Mouse (Mus musculus) liver, postnatal 0 days (tissue): ENCODE measurements around the gene N4bp2. TPM values are rescaled to one million over a fixed set of nuclear protein-coding genes. Genes with fewer than 3 reads are reported as not detected.

Experiments
- ATAC-seq: fragments of 200-750 bp; cut with Nextera tagmentation; 2 replicates; pipeline ENCODE4 v1.8.0; 2017; ENCODE audit warnings: mild to moderate bottlenecking, moderate library complexity
- DNase-seq: peaks from one replicate; pipeline ENCODE4 v3.0.0-alpha.2; 2016
- H3K27ac ChIP-seq: fragments of 300-500 bp; sonication (generic); 2 replicates; pipeline ENCODE4 v1.5.1; 2014; ENCODE audit warnings: antibody characterized with exemption, moderate library complexity, mild to moderate bottlenecking, low read depth
- H3K27me3 ChIP-seq: fragments of 300-500 bp; sonication (generic); 2 replicates; pipeline ENCODE4 v1.6.1; 2014; ENCODE audit warnings: low read length, control low read depth, mixed read lengths; ENCODE audit not compliant: insufficient read depth
- H3K36me3 ChIP-seq: fragments of 300-500 bp; sonication (generic); replicated peaks from 2 replicates; pipeline ENCODE4 v1.6.1; 2014; ENCODE audit warnings: mild to moderate bottlenecking, control low read depth, low read length, moderate library complexity, mixed read lengths; ENCODE audit not compliant: insufficient read depth
- H3K4me1 ChIP-seq: fragments of 300-500 bp; sonication (generic); 2 replicates; pipeline ENCODE4 v1.6.1; 2014; ENCODE audit warnings: antibody characterized with exemption, mild to moderate bottlenecking, control low read depth; ENCODE audit not compliant: insufficient read depth
- H3K4me2 ChIP-seq: fragments of 300-500 bp; sonication (generic); 2 replicates; pipeline ENCODE4 v1.6.1; 2014; ENCODE audit warnings: low read depth, mild to moderate bottlenecking, low read length, moderate library complexity, mixed read lengths
- H3K4me3 ChIP-seq: fragments of 300-500 bp; sonication (generic); 2 replicates; pipeline ENCODE4 v1.5.1; 2014; ENCODE audit warnings: low read depth, low read length
- H3K9ac ChIP-seq: fragments of 300-500 bp; sonication (generic); replicated peaks from 2 replicates; pipeline ENCODE4 v1.6.1; 2014; ENCODE audit warnings: mild to moderate bottlenecking, moderate library complexity
- H3K9me3 ChIP-seq: fragments of 300-500 bp; sonication (generic); 2 replicates; pipeline ENCODE4 v1.6.1; 2016; ENCODE audit warnings: mild to moderate bottlenecking, control low read depth, low read length, mixed read lengths
- CTCF ChIP-seq: sonication (generic); IDR thresholded peaks from 2 replicates; pipeline ENCODE4 v1.5.1; 2016; ENCODE audit warnings: antibody characterized with exemption, low read depth
- EP300 ChIP-seq: IDR thresholded peaks from 2 replicates; pipeline ENCODE4 v1.6.1; 2016; ENCODE audit warnings: antibody characterized with exemption, low read depth, mild to moderate bottlenecking
- WGBS: fragments of 180-500 bp; shearing (Covaris S2); extraction: QIAGEN DNeasy Blood & Tissue Kit; methylation state at CpG from one replicate; pipeline ENCODE4 v1.1.7; 2014; ENCODE audit not compliant: insufficient replicate concordance; 5-methylcytosine and 5-hydroxymethylcytosine counted together
- polyA plus RNA-seq: library from polyadenylated mRNA; unstranded; fragments of >200 nt; fragmentation: Nextera tagmentation; extraction: Ambion mirVana; gene quantifications from 2 replicates; pipeline ENCODE4 v1.2.1, GENCODE M21; 2015

The N4bp2 gene
- polyA plus RNA-seq, 1 experiment from 2014 or later: 5.1 TPM

- ATAC-seq (no peak), DNase-seq (no peak)
- no peaks in the 10 kb centered on the region for H3K9me3 ChIP-seq
- no peak overlapping the region for H3K9ac ChIP-seq
- H3K4me1 ChIP-seq: no peaks in the 10 kb centered on the region
- H3K27ac ChIP-seq: no peak overlapping the region
- 64% methylated on average over 5 of the region's 5 CpGs for WGBS
- H3K4me3 ChIP-seq: no peak overlapping the region
- no peak for TF ChIP-seq CTCF
- no peak for TF ChIP-seq EP300
- peaks cover 24% of the 10 kb centered on the region for H3K36me3 ChIP-seq
- H3K4me2 ChIP-seq: no peak overlapping the region
- H3K27me3 ChIP-seq: no peaks in the 10 kb centered on the region
These were observed 17.9 kb downstream of the N4bp2 start for GRCm38 (mm10) chr5:65781147-65781715.

GRCm38 (mm10) chr5:65781769-65782715 is 18.7 kb downstream of the N4bp2 start:
- Histone ChIP-seq H3K36me3 (peaks cover 19% of the 10 kb centered on the region), H3K4me2 (no peak overlapping the region), H3K27ac (no peak overlapping the region), H3K9ac (no peak overlapping the region), H3K9me3 (no peaks in the 10 kb centered on the region), H3K27me3 (no peaks in the 10 kb centered on the region), H3K4me1 (no peaks in the 10 kb centered on the region), H3K4me3 (no peak overlapping the region)
- DNase-seq (no peak), ATAC-seq (no peak)
- WGBS: 76% methylated on average over 13 of the region's 13 CpGs
- TF ChIP-seq CTCF: no peak
- TF ChIP-seq EP300: no peak

GRCm38 (mm10) chr5:65790604-65791225 is 27.4 kb downstream of the N4bp2 start:
- DNase-seq (peak; percentile 16), ATAC-seq (no peak)
- 0 out of 2 replicates have a peak overlapping the region, but pooled peaks have one; percentile 22 for H3K4me2 ChIP-seq
- H3K27ac ChIP-seq: no peak overlapping the region
- no peaks in the 10 kb centered on the region for H3K9me3 ChIP-seq
- TF ChIP-seq CTCF (no peak), EP300 (no peak)
- peaks cover 4% of the 10 kb centered on the region; the same call in 1 of the 2 replicates for H3K4me1 ChIP-seq
- WGBS: 50% methylated on average over 16 of the region's 16 CpGs
- no peaks in the 10 kb centered on the region for H3K27me3 ChIP-seq
- H3K4me3 ChIP-seq: no peak overlapping the region
- peaks cover 21% of the 10 kb centered on the region for H3K36me3 ChIP-seq
- no peak overlapping the region for H3K9ac ChIP-seq

GRCm38 (mm10) chr5:65794202-65794601 is 30.9 kb downstream of the N4bp2 start:
- Histone ChIP-seq H3K4me3 (no peak overlapping the region), H3K36me3 (peaks cover 23% of the 10 kb centered on the region), H3K4me2 (peak overlapping the region; percentile 43), H3K27ac (peak overlapping the region; percentile 79), H3K27me3 (no peaks in the 10 kb centered on the region), H3K4me1 (peaks cover 4% of the 10 kb centered on the region; the same call in 1 of the 2 replicates), H3K9ac (no peak overlapping the region), H3K9me3 (no peaks in the 10 kb centered on the region)
- ATAC-seq: no peak
- DNase-seq: no peak
- TF ChIP-seq CTCF: no peak
- WGBS: 48% methylated on average over 3 of the region's 3 CpGs

GRCm38 (mm10) chr5:65794702-65795101 is 31.4 kb downstream of the N4bp2 start:
- DNase-seq (no peak), ATAC-seq (peak; percentile 67)
- peak overlapping the region; percentile 79 for H3K27ac ChIP-seq
- WGBS: 42% methylated on average over 3 of the region's 3 CpGs
- no peaks in the 10 kb centered on the region for H3K27me3 ChIP-seq
- TF ChIP-seq EP300 (no peak), CTCF (no peak)
- no peak overlapping the region for H3K4me3 ChIP-seq
- no peak overlapping the region for H3K9ac ChIP-seq
- H3K9me3 ChIP-seq: no peaks in the 10 kb centered on the region
- H3K36me3 ChIP-seq: peaks cover 27% of the 10 kb centered on the region
- H3K4me2 ChIP-seq: peak overlapping the region; percentile 43
- H3K4me1 ChIP-seq: peaks cover 4% of the 10 kb centered on the region; the same call in 1 of the 2 replicates
